Mouse (Mus musculus) liver, adult 2 months (tissue): ENCODE measurements around the gene Rfx2. TPM values are rescaled to one million over a fixed set of nuclear protein-coding genes. Genes with fewer than 3 reads are reported as not detected.
A peak's percentile ranks its signal among the peaks of the same experiment; 100 is the strongest.

Experiments used
- DNase-seq: peaks from one replicate; pipeline ENCODE4 v3.0.0-alpha.2; 2011; ENCODE audit warnings: low read depth, low spot score; ENCODE audit errors: extremely low read depth
- H3K27ac ChIP-seq: fragments of 200-500 bp; replicated peaks from 2 replicates; pipeline ENCODE4 v1.5.1; 2012; ENCODE audit warnings: low read depth, mild to moderate bottlenecking, control low read depth, inconsistent platforms, low read length; ENCODE audit not compliant: insufficient read depth
- H3K27me3 ChIP-seq: fragments of 200-500 bp; 2 replicates; pipeline ENCODE4 v1.6.1; 2012; ENCODE audit warnings: mild to moderate bottlenecking, moderate library complexity, low read length, inconsistent platforms; ENCODE audit not compliant: control insufficient read depth, insufficient read depth
- H3K36me3 ChIP-seq: fragments of 200-500 bp; 2 replicates; pipeline ENCODE4 v1.6.1; 2012; ENCODE audit warnings: low read length, inconsistent platforms; ENCODE audit not compliant: control insufficient read depth, insufficient read depth
- H3K4me1 ChIP-seq: fragments of 200-500 bp; 2 replicates; pipeline ENCODE4 v1.6.1; 2011; ENCODE audit warnings: low read length; ENCODE audit not compliant: control insufficient read depth, insufficient read depth
- H3K4me3 ChIP-seq: fragments of 200-500 bp; 2 replicates; pipeline ENCODE4 v1.5.1; 2011; ENCODE audit warnings: low read depth, mild to moderate bottlenecking, control low read depth, low read length, moderate library complexity; ENCODE audit not compliant: insufficient read depth
- H3K79me2 ChIP-seq: fragments of 200-500 bp; 2 replicates; pipeline ENCODE4 v1.6.1; 2012; ENCODE audit warnings: inconsistent platforms, mild to moderate bottlenecking, low read length, moderate library complexity; ENCODE audit not compliant: control insufficient read depth, insufficient read depth
- H3K9ac ChIP-seq: fragments of 200-500 bp; 2 replicates; pipeline ENCODE4 v1.6.1; 2012; ENCODE audit warnings: low read depth, mild to moderate bottlenecking, control low read depth, inconsistent platforms, low read length
- CTCF ChIP-seq: fragments of 200-500 bp; IDR thresholded peaks from 2 replicates; pipeline ENCODE4 v1.5.1; 2011; ENCODE audit warnings: low read depth, low read length, control low read depth
- POLR2A ChIP-seq: fragments of 200-500 bp; IDR thresholded peaks from 2 replicates; pipeline ENCODE4 v1.6.1; 2011; ENCODE audit warnings: low read length, control low read depth; ENCODE audit not compliant: insufficient read depth; ENCODE audit errors: extremely low read depth
- WGBS: fragments of 180-500 bp; shearing (Covaris S2); methylation state at CpG from one replicate; pipeline ENCODE4 v1.1.7; 2018; 5-methylcytosine and 5-hydroxymethylcytosine counted together
- polyA plus RNA-seq: library from polyadenylated mRNA; depleted of rRNA; stranded (reverse); fragments of >200 nt; gene quantifications from 2 replicates; pipeline ENCODE4 v1.2.3, GENCODE M21; 2012
- total RNA-seq: library from RNA; depleted of rRNA; stranded (reverse); fragments of >200 nt; gene quantifications from 2 replicates; pipeline ENCODE4 v1.2.3, GENCODE M21; 2014

Gene Rfx2
- total and polyA plus RNA-seq, 2 experiments: 0.18 to 1.0 TPM

GRCm38 (mm10) chr17:56792588-56792987 is 38.2 kb downstream of the Rfx2 start:
- H3K4me1 ChIP-seq: no peaks in the 10 kb centered on the region
- H3K9ac ChIP-seq: no peak overlapping the region
- H3K4me3 ChIP-seq: no peak overlapping the region
- no peak for TF ChIP-seq POLR2A
- no peak for TF ChIP-seq CTCF
- DNase-seq: no peak
- H3K79me2 ChIP-seq: no peaks in the 10 kb centered on the region
- H3K36me3 ChIP-seq: no peaks in the 10 kb centered on the region
- WGBS: 80% methylated on average over 3 of the region's 3 CpGs
- H3K27me3 ChIP-seq: no peaks in the 10 kb centered on the region
- H3K27ac ChIP-seq: no peak overlapping the region

GRCm38 (mm10) chr17:56789286-56789685 is 41.5 kb downstream of the Rfx2 start:
- Histone ChIP-seq H3K27me3 (no peaks in the 10 kb centered on the region), H3K4me3 (no peak overlapping the region), H3K79me2 (no peaks in the 10 kb centered on the region), H3K27ac (no peak overlapping the region), H3K9ac (no peak overlapping the region), H3K36me3 (no peaks in the 10 kb centered on the region), H3K4me1 (no peaks in the 10 kb centered on the region)
- TF ChIP-seq POLR2A (no peak), CTCF (no peak)
- WGBS: 90% methylated on average over 6 of the region's 6 CpGs
- DNase-seq: no peak

GRCm38 (mm10) chr17:56788886-56789285 is 41.9 kb downstream of the Rfx2 start:
- H3K4me1 ChIP-seq: no peaks in the 10 kb centered on the region
- TF ChIP-seq POLR2A (no peak), CTCF (no peak)
- no peak overlapping the region for H3K27ac ChIP-seq
- DNase-seq: no peak
- H3K27me3 ChIP-seq: no peaks in the 10 kb centered on the region
- H3K9ac ChIP-seq: no peak overlapping the region
- H3K79me2 ChIP-seq: no peaks in the 10 kb centered on the region
- 71% methylated on average over 3 of the region's 3 CpGs for WGBS
- no peaks in the 10 kb centered on the region for H3K36me3 ChIP-seq
- H3K4me3 ChIP-seq: no peak overlapping the region

GRCm38 (mm10) chr17:56780291-56780978 is 50.4 kb downstream of the Rfx2 start:
- WGBS: 20% methylated on average over 13 of the region's 13 CpGs
- H3K4me1 ChIP-seq: peaks cover 9% of the 10 kb centered on the region
- no peaks in the 10 kb centered on the region for H3K79me2 ChIP-seq
- TF ChIP-seq POLR2A: no peak
- TF ChIP-seq CTCF: no peak
- no peaks in the 10 kb centered on the region for H3K27me3 ChIP-seq
- no peak overlapping the region for H3K4me3 ChIP-seq
- no peaks in the 10 kb centered on the region for H3K36me3 ChIP-seq
- H3K9ac ChIP-seq: no peak overlapping the region
- DNase-seq: peak; percentile 86
- H3K27ac ChIP-seq: no peak overlapping the region

- H3K9ac ChIP-seq: no peak overlapping the region
- TF ChIP-seq POLR2A (no peak), CTCF (no peak)
- H3K27ac ChIP-seq: no peak overlapping the region; the same call in 1 of the 2 replicates
- H3K4me3 ChIP-seq: no peak overlapping the region
- no peaks in the 10 kb centered on the region for H3K36me3 ChIP-seq
- no peaks in the 10 kb centered on the region for H3K27me3 ChIP-seq
- peak; percentile 39 for DNase-seq
- WGBS: 91% methylated on average over 3 of the region's 3 CpGs
- H3K79me2 ChIP-seq: no peaks in the 10 kb centered on the region
- peaks cover 9% of the 10 kb centered on the region for H3K4me1 ChIP-seq
Observed at GRCm38 (mm10) chr17:56778779-56779362, 51.9 kb downstream of the Rfx2 start.

- Histone ChIP-seq H3K27me3 (no peaks in the 10 kb centered on the region), H3K4me3 (no peak overlapping the region), H3K9ac (no peak overlapping the region), H3K36me3 (no peaks in the 10 kb centered on the region), H3K4me1 (peaks cover 9% of the 10 kb centered on the region), H3K79me2 (no peaks in the 10 kb centered on the region), H3K27ac (no peak overlapping the region)
- 91% methylated on average over 11 of the region's 11 CpGs for WGBS
- no peak for DNase-seq
- no peak for TF ChIP-seq CTCF
Observed at GRCm38 (mm10) chr17:56777568-56777967, 53.2 kb downstream of the Rfx2 start.
